Mouse (Mus musculus): ENCODE measurements at regions not wholly inside any gene's neighbourhood (a gene's known extent, or its start where the extent isn't known, plus 50 kb on each side); places are given as distances from the start of the nearest gene placed in this dataset.

- DNase-seq: no peak
These were observed 249.4 kb downstream of the Sox9 start for GRCm38 (mm10) chr11:113031405-113031804.

- no peak for DNase-seq
These were observed 250.6 kb downstream of the Sox9 start for GRCm38 (mm10) chr11:113032487-113033228.

- DNase-seq: no peak
These were observed 252.9 kb downstream of the Sox9 start for GRCm38 (mm10) chr11:113034911-113035310.

- no peak for DNase-seq
These were observed 255.7 kb downstream of the Sox9 start for GRCm38 (mm10) chr11:113037736-113038135.

GRCm38 (mm10) chr11:113042710-113043109, 260.7 kb downstream of the Sox9 start:
- DNase-seq: no peak

GRCm38 (mm10) chr11:113046200-113047051, 264.4 kb downstream of the Sox9 start:
- DNase-seq: no peak

GRCm38 (mm10) chr11:113048158-113048557, 266.1 kb downstream of the Sox9 start:
- no peak for DNase-seq

GRCm38 (mm10) chr11:113049593-113049992, 267.6 kb downstream of the Sox9 start:
- DNase-seq: no peak

GRCm38 (mm10) chr11:113052536-113052935, 270.5 kb downstream of the Sox9 start:
- DNase-seq: no peak

- no peak for DNase-seq
These were observed 274.1 kb downstream of the Sox9 start for GRCm38 (mm10) chr11:113056042-113056632.

- DNase-seq: no peak
These were observed 274.8 kb downstream of the Sox9 start for GRCm38 (mm10) chr11:113056824-113057223.

- no peak for DNase-seq
These were observed 288.3 kb downstream of the Sox9 start for GRCm38 (mm10) chr11:113070365-113070764.

GRCm38 (mm10) chr11:113071942-113072341, 289.9 kb downstream of the Sox9 start:
- no peak for DNase-seq

- DNase-seq: no peak
These were observed 292.3 kb downstream of the Sox9 start for GRCm38 (mm10) chr11:113074328-113074727.

- no peak for DNase-seq
These were observed 294.3 kb downstream of the Sox9 start for GRCm38 (mm10) chr11:113076371-113076770.

- DNase-seq: no peak
These were observed 298.3 kb downstream of the Sox9 start for GRCm38 (mm10) chr11:113080311-113080710.

GRCm38 (mm10) chr11:113084442-113084841, 302.4 kb downstream of the Sox9 start:
- DNase-seq: no peak

- no peak for DNase-seq
These were observed 303.5 kb downstream of the Sox9 start for GRCm38 (mm10) chr11:113085556-113085955.

GRCm38 (mm10) chr11:113087084-113087483, 305.1 kb downstream of the Sox9 start:
- DNase-seq: no peak

GRCm38 (mm10) chr11:113089637-113090351, 307.8 kb downstream of the Sox9 start:
- DNase-seq: no peak

- no peak for DNase-seq
These were observed 310.0 kb downstream of the Sox9 start for GRCm38 (mm10) chr11:113091901-113092568.

- DNase-seq: no peak
These were observed 311.9 kb downstream of the Sox9 start for GRCm38 (mm10) chr11:113093895-113094445.

All from thymus, postnatal 14 days (tissue).